Mouse (Mus musculus): Measurements from ENCODE around the gene Mgarp. TPM values are rescaled to one million over a fixed set of nuclear protein-coding genes. Genes with fewer than 3 reads are reported as not detected.
A peak's percentile ranks its signal among the peaks of the same experiment; 100 is the strongest.
"Not testable (repeated sequence)": the region's sequence is repeated elsewhere in the genome, so short reads cannot be mapped to it uniquely, and the experiment has no call there.

Mgarp gene
- polyA plus RNA-seq, 1 experiment from 2014 or later = 0.39 TPM

DNA sequence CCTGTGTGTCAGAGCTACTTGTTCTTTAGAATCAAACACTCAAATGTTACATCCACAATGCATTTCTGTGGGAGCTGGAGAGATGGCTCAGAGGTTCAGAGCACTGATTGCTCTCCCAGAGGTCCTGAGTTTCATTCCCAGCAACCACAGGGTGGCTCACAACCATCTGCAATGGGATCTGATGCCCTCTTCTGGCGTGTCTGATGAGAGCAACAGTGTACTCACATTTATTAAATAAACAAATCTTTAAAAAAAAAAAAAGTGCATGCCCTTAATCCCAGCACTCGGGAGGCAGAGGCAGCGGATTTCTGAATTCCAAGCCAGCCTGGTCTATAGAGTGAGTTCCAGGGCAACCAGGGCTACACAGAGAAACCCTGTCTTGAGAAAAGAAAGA lies 42.5 kb downstream of the Mgarp start:
- Histone ChIP-seq H3K27me3 (ENCODE audit: control insufficient read depth, insufficient read depth, low read depth, low read length) (peaks cover 8% of the 10 kb centered on the region), H3K9ac (ENCODE audit: low read depth, low read length) (no peak overlapping the region), H3K4me1 (ENCODE audit: control insufficient read depth, insufficient read depth, low read length) (peaks cover 3% of the 10 kb centered on the region; the same call in 1 of the 2 replicates), H3K9me3 (replicated peaks; ENCODE audit: control insufficient read depth, low read length, poor library complexity, severe bottlenecking) (no peaks in the 10 kb centered on the region), H3K4me2 (ENCODE audit: low read length) (no peak overlapping the region), H3K36me3 (ENCODE audit: control insufficient read depth, insufficient read depth, low read length) (no peaks in the 10 kb centered on the region), H3K4me3 (ENCODE audit: low read depth, low read length) (no peak overlapping the region), H3K27ac (ENCODE audit: low read length) (no peak overlapping the region)
- WGBS = 69% methylated on average over 3 of the region's 3 CpGs
- ATAC-seq = no peak

DNA sequence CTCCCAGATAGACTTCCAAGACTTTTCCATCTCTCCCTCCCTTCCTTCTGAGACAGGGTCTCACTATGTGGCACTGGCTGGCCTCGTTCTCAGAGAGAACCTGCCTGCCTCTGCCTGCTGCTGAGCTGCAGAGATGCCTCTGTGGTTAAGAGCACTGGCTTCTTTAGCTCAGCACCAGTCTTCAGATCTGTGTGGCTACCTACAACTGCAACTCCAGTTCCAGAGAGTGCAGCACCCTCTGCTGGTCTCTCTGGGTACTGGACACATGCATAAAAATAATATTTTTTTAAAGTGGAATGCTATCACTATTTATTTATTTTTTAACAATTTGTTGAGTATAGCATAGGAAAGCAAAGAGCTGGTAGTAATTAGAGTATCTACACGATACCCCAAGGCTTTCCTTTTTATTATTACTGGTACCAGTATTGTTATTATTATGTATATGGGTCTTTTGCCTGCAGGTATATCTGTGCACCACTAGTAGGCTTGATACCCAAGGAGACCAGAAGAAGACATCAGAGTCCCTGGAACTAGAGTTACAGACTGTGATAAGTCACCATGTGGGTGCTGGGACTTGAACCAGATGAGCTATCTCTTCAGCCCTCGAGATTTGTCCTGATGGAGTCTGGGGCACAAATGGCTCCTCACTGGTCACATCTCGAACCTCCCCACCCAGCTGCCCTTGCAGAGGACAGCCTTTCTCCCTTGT lies 43.1 kb downstream of the Mgarp start:
- no peak overlapping the region for H3K4me2 ChIP-seq (ENCODE audit: low read length)
- H3K4me3 ChIP-seq (ENCODE audit: low read depth, low read length) = no peak overlapping the region
- WGBS = 82% methylated on average over 4 of the region's 4 CpGs
- no peak overlapping the region for H3K27ac ChIP-seq (ENCODE audit: low read length)
- ATAC-seq = no peak
- H3K36me3 ChIP-seq (ENCODE audit: control insufficient read depth, insufficient read depth, low read length) = no peaks in the 10 kb centered on the region
- H3K27me3 ChIP-seq (ENCODE audit: control insufficient read depth, insufficient read depth, low read depth, low read length) = peaks cover 3% of the 10 kb centered on the region
- H3K9me3 ChIP-seq (replicated peaks; ENCODE audit: control insufficient read depth, low read length, poor library complexity, severe bottlenecking) = no peaks in the 10 kb centered on the region
- peaks cover under 1% of the 10 kb centered on the region; the same call in 1 of the 2 replicates for H3K4me1 ChIP-seq (ENCODE audit: control insufficient read depth, insufficient read depth, low read length)
- no peak overlapping the region for H3K9ac ChIP-seq (ENCODE audit: low read depth, low read length)

- Histone ChIP-seq H3K27me3 (ENCODE audit: control insufficient read depth, insufficient read depth, low read depth, low read length) (no peaks in the 10 kb centered on the region; the same call in 1 of the 2 replicates), H3K4me2 (ENCODE audit: low read length) (no peak overlapping the region), H3K27ac (ENCODE audit: low read length) (no peak overlapping the region), H3K9me3 (replicated peaks; ENCODE audit: control insufficient read depth, low read length, poor library complexity, severe bottlenecking) (no peaks in the 10 kb centered on the region), H3K9ac (ENCODE audit: low read depth, low read length) (no peak overlapping the region), H3K36me3 (ENCODE audit: control insufficient read depth, insufficient read depth, low read length) (no peaks in the 10 kb centered on the region), H3K4me3 (ENCODE audit: low read depth, low read length) (no peak overlapping the region), H3K4me1 (ENCODE audit: control insufficient read depth, insufficient read depth, low read length) (no peaks in the 10 kb centered on the region)
- ATAC-seq = no peak
- 38% methylated on average over 3 of the region's 3 CpGs for WGBS
Measured at GRCm38 (mm10) chr3:51350806-51351205, 45.7 kb downstream of the Mgarp start.

GRCm38 (mm10) chr3:51348646-51349238 lies 47.8 kb downstream of the Mgarp start:
- WGBS = 41% methylated on average over 3 of the region's 3 CpGs
- ATAC-seq = no peak
- H3K4me1 ChIP-seq (ENCODE audit: control insufficient read depth, insufficient read depth, low read length) = no peaks in the 10 kb centered on the region

DNA sequence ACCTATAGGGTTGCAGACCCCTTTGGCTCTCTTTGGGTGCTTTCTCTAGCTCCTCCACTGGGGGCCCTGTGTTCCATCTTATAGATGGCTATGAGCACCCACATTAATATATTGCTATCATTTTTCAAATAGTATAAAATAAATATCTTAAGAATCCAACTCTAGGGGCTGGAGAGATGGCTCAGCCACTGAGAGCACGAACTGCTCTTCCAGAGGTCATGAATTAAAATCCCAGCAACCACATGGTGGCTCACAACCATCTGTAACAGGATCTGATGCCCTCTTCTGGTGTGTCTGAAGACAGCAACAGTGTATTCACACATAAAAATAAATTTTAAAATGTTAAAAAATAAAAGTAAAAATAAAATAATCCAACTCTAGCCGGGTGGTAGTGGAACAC lies 51.5 kb downstream of the Mgarp start:
- not testable (repeated sequence) for H3K4me3 ChIP-seq (ENCODE audit: low read depth, low read length); H3K27me3 ChIP-seq (ENCODE audit: control insufficient read depth, insufficient read depth, low read depth, low read length); H3K36me3 ChIP-seq (ENCODE audit: control insufficient read depth, insufficient read depth, low read length); H3K4me2 ChIP-seq (ENCODE audit: low read length); H3K9ac ChIP-seq (ENCODE audit: low read depth, low read length); H3K9me3 ChIP-seq (replicated peaks; ENCODE audit: control insufficient read depth, low read length, poor library complexity, severe bottlenecking); ATAC-seq; H3K4me1 ChIP-seq (ENCODE audit: control insufficient read depth, insufficient read depth, low read length); H3K27ac ChIP-seq (ENCODE audit: low read length)
- WGBS = 97% methylated on average over 2 of the region's 2 CpGs

More at GRCm38 (mm10) chr3:51348646-51349238, 47.8 kb downstream of the Mgarp start:
- no peak overlapping the region for H3K9ac ChIP-seq (ENCODE audit: low read depth, low read length)
- no peaks in the 10 kb centered on the region for H3K36me3 ChIP-seq (ENCODE audit: control insufficient read depth, insufficient read depth, low read length)
- H3K27me3 ChIP-seq (ENCODE audit: control insufficient read depth, insufficient read depth, low read depth, low read length) = no peaks in the 10 kb centered on the region; the same call in 1 of the 2 replicates
- no peaks in the 10 kb centered on the region for H3K9me3 ChIP-seq (replicated peaks; ENCODE audit: control insufficient read depth, low read length, poor library complexity, severe bottlenecking)
- no peak overlapping the region for H3K4me2 ChIP-seq (ENCODE audit: low read length)
- H3K27ac ChIP-seq (ENCODE audit: low read length) = no peak overlapping the region
- H3K4me3 ChIP-seq (ENCODE audit: low read depth, low read length) = no peak overlapping the region

GRCm38 (mm10) chr3:51344182-51344581 lies 52.4 kb downstream of the Mgarp start:
- H3K36me3 ChIP-seq (ENCODE audit: control insufficient read depth, insufficient read depth, low read length); H3K4me2 ChIP-seq (ENCODE audit: low read length); H3K9ac ChIP-seq (ENCODE audit: low read depth, low read length); H3K4me1 ChIP-seq (ENCODE audit: control insufficient read depth, insufficient read depth, low read length); H3K9me3 ChIP-seq (replicated peaks; ENCODE audit: control insufficient read depth, low read length, poor library complexity, severe bottlenecking); ATAC-seq; H3K4me3 ChIP-seq (ENCODE audit: low read depth, low read length); H3K27ac ChIP-seq (ENCODE audit: low read length); H3K27me3 ChIP-seq (ENCODE audit: control insufficient read depth, insufficient read depth, low read depth, low read length): not testable (repeated sequence)
- WGBS = 89% methylated on average over 6 of the region's 6 CpGs

DNA sequence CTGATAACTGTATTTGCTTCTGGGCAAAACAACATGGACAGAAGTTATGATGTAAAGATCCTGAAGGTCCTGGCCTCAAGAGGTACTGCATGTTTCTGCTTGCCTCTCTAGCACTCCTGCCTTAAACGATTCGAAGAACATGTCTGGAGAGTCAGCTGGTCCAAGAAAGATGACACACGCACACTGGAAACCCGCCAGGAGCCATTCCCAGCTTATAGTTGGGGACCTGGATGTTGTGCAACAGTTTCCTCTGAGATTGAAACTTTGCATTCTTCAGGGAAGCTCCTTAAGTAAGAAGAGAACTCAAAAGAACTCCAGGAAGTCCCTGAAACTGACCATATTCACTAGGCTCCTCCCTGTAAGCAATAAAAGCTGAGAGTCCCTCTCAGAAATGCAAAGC lies 53.3 kb downstream of the Mgarp start:
- Histone ChIP-seq H3K36me3 (ENCODE audit: control insufficient read depth, insufficient read depth, low read length) (no peaks in the 10 kb centered on the region), H3K9me3 (replicated peaks; ENCODE audit: control insufficient read depth, low read length, poor library complexity, severe bottlenecking) (no peaks in the 10 kb centered on the region)
- ATAC-seq = no peak

DNA sequence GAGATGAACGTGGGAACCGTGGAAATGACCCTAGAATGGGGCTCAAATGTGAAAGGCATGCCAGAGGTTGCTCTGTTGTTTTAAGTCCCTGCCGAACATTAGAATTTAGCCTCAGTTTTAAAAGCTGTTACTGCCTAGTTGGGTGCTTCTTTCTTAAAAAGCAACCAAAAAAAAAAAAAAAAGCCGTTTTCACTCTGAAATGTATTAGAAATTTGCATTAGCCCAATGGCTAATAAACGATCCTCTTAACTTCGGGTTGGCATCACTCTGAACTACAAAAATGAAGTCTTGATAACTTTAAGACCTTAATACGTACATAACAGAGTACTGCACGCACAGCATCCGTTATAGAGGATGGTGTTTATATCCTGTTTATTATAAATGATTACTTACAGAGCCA lies 54.4 kb downstream of the Mgarp start:
- Histone ChIP-seq H3K27ac (ENCODE audit: low read length) (peak overlapping the region; percentile 94), H3K4me1 (ENCODE audit: control insufficient read depth, insufficient read depth, low read length) (peaks cover 11% of the 10 kb centered on the region), H3K4me2 (ENCODE audit: low read length) (peak overlapping the region; percentile 92), H3K4me3 (ENCODE audit: low read depth, low read length) (peak overlapping the region; percentile 93), H3K27me3 (ENCODE audit: control insufficient read depth, insufficient read depth, low read depth, low read length) (no peaks in the 10 kb centered on the region), H3K36me3 (ENCODE audit: control insufficient read depth, insufficient read depth, low read length) (no peaks in the 10 kb centered on the region), H3K9me3 (replicated peaks; ENCODE audit: control insufficient read depth, low read length, poor library complexity, severe bottlenecking) (no peaks in the 10 kb centered on the region), H3K9ac (ENCODE audit: low read depth, low read length) (peak overlapping the region; percentile 87)
- WGBS = 6% methylated on average over 9 of the region's 9 CpGs
- no peak for ATAC-seq

More for the DNA sequence above, 53.3 kb downstream of the Mgarp start:
- no peak overlapping the region for H3K4me3 ChIP-seq (ENCODE audit: low read depth, low read length)
- 92% methylated on average over 4 of the region's 4 CpGs for WGBS
- H3K4me1 ChIP-seq (ENCODE audit: control insufficient read depth, insufficient read depth, low read length) = peaks cover 9% of the 10 kb centered on the region
- H3K4me2 ChIP-seq (ENCODE audit: low read length) = no peak overlapping the region
- H3K27ac ChIP-seq (ENCODE audit: low read length) = no peak overlapping the region
- H3K27me3 ChIP-seq (ENCODE audit: control insufficient read depth, insufficient read depth, low read depth, low read length) = no peaks in the 10 kb centered on the region
- no peak overlapping the region for H3K9ac ChIP-seq (ENCODE audit: low read depth, low read length)

DNA sequence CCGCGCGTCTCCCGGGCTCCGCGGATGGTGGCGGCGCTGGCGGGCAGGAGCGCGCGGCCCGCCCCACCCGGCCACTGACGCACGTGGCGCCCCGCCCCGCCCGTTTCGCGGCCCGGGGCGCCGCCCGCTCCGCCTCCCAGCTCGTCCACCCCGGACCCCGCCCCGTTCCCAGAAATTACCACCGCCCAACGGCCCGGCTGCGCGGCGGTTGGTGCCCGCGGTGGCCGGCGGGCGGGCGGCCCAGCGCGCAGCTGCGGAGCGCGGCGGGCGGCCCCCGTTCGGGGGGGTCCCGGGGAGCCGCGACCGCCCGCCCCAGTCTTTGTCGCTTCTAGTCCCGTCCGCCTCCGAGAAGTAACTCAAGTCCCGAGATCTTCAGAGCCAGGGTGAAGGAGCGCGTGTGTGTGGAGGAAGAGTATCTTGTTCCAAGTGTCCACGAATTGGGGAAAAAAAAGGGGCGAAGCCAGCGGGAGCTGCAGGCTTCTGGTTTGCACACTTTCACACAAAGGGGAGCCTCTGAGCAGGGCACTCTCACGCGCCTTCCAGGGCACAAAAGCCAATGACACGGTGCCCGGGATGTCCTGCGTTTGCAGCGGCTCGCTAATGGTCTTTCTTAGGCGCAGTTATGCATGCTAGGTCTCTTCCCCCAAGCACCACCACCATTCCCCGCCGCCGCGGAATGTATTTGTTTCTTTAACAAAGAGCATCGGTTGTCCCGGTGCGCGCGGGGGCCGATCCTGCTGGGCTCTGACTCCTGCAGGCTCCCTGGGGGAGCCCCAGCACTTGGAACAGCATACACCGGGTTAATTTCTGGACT lies 55.1 kb downstream of the Mgarp start:
- Histone ChIP-seq H3K9me3 (replicated peaks; ENCODE audit: control insufficient read depth, low read length, poor library complexity, severe bottlenecking) (no peaks in the 10 kb centered on the region), H3K4me3 (ENCODE audit: low read depth, low read length) (peak overlapping the region; percentile 93), H3K4me2 (ENCODE audit: low read length) (peak overlapping the region; percentile 92), H3K27ac (ENCODE audit: low read length) (peak overlapping the region; percentile 94), H3K36me3 (ENCODE audit: control insufficient read depth, insufficient read depth, low read length) (no peaks in the 10 kb centered on the region), H3K27me3 (ENCODE audit: control insufficient read depth, insufficient read depth, low read depth, low read length) (no peaks in the 10 kb centered on the region), H3K9ac (ENCODE audit: low read depth, low read length) (peak overlapping the region; percentile 87), H3K4me1 (ENCODE audit: control insufficient read depth, insufficient read depth, low read length) (peaks cover 11% of the 10 kb centered on the region)
- peak; percentile 74 for ATAC-seq
- 1% methylated on average over 74 of the region's 86 CpGs for WGBS
